ENCODE assay signal across 22 mouse cellular contexts in genomic region chr3:94814063-94814462, GRCm38 (mm10). TPM values are rescaled to one million over a fixed set of nuclear protein-coding genes. Genes with fewer than 3 reads are reported as not detected.
DNase-seq lines count a peak whose midpoint lies in the region; ATAC-seq and TF ChIP-seq lines count a peak whose summit lies in the region.
"Had no signal": no experiment of that assay in that cellular context is flagged by ENCODE, and none has a peak within 500 bp of the region (broad histone marks: within the 10 kb centered on the region; RNA-seq: fewer than 3 reads in every experiment).

No protein-coding gene starts in this region.

- WGBS in intestine, embryonic 15.5 days, result 66% methylated on average over 4 of the region's 4 CpGs
- 63% methylated on average over 4 of the region's 4 CpGs for WGBS in intestine, postnatal 0 days

- no peaks in the 10 kb centered on the region for H3K9me3 ChIP-seq in intestine, embryonic 15.5 days
- H3K9me3 ChIP-seq in intestine, postnatal 0 days (ENCODE audit: control insufficient read depth), result no peaks in the 10 kb centered on the region
- H3K9me3 ChIP-seq: embryonic facial prominence, embryonic 10.5 days; embryonic facial prominence, embryonic 12.5 days; forebrain, embryonic 10.5 days; forebrain, embryonic 12.5 days; G1E had no signal

- no peaks in the 10 kb centered on the region for H3K36me3 ChIP-seq in intestine, embryonic 15.5 days
- H3K36me3 ChIP-seq in intestine, postnatal 0 days (ENCODE audit: control insufficient read depth, insufficient read depth), result no peaks in the 10 kb centered on the region
- H3K36me3 ChIP-seq: embryonic facial prominence, embryonic 10.5 days; embryonic facial prominence, embryonic 12.5 days; forebrain, embryonic 10.5 days; forebrain, embryonic 12.5 days; G1E had no signal

- DNase-seq in MN1 (ENCODE audit: low spot score), result peak; percentile 21
- no peak for DNase-seq in ovary, postnatal 10 days (ENCODE audit: low spot score)
- no peak for DNase-seq in kidney, adult 8-10 months
- DNase-seq: B cell, adult 2 months; cerebellum, adult 11 months; cerebellum, adult 18-20 months; cerebellum, adult 8-10 months; cerebellum, adult 9-11 months; cerebellum, postnatal 14 days had no signal

- H3K4me2 ChIP-seq in intestine, embryonic 15.5 days (replicated peaks), result no peak overlapping the region
- no peak overlapping the region for H3K4me2 ChIP-seq in intestine, postnatal 0 days (replicated peaks; ENCODE audit: low read depth)
- H3K4me2 ChIP-seq: embryonic facial prominence, embryonic 12.5 days; forebrain, embryonic 12.5 days had no signal

- no peak overlapping the region for H3K4me3 ChIP-seq in intestine, embryonic 15.5 days (replicated peaks)
- no peak overlapping the region for H3K4me3 ChIP-seq in intestine, postnatal 0 days (ENCODE audit: low read depth, low read length)
- H3K4me3 ChIP-seq: embryonic facial prominence, embryonic 10.5 days; embryonic facial prominence, embryonic 12.5 days; erythroblast, embryonic 14.5 days; forebrain, embryonic 10.5 days; forebrain, embryonic 12.5 days had no signal

- 0 out of 2 replicates have a peak, but pooled peaks cover 3% of the 10 kb centered on the region for H3K4me1 ChIP-seq in intestine, embryonic 15.5 days (replicated peaks)
- H3K4me1 ChIP-seq in intestine, postnatal 0 days (replicated peaks; ENCODE audit: control insufficient read depth, insufficient read depth, low read length), result no peaks in the 10 kb centered on the region
- H3K4me1 ChIP-seq: embryonic facial prominence, embryonic 12.5 days; forebrain, embryonic 10.5 days; forebrain, embryonic 12.5 days had no signal

- H3K9ac ChIP-seq in intestine, embryonic 15.5 days, result no peak overlapping the region
- H3K9ac ChIP-seq in intestine, postnatal 0 days (ENCODE audit: low read depth, low read length), result no peak overlapping the region
- H3K9ac ChIP-seq: embryonic facial prominence, embryonic 12.5 days; forebrain, embryonic 12.5 days had no signal

- TF ChIP-seq CTCF in intestine, postnatal 0 days (IDR thresholded peaks at IDR 0.05; ENCODE audit: low read depth), result no peak

- H3K27me3 ChIP-seq in intestine, embryonic 15.5 days (replicated peaks), result no peaks in the 10 kb centered on the region
- H3K27me3 ChIP-seq in intestine, postnatal 0 days (replicated peaks; ENCODE audit: control insufficient read depth, insufficient read depth, low read length), result no peaks in the 10 kb centered on the region
- H3K27me3 ChIP-seq: CH12.LX; embryonic facial prominence, embryonic 12.5 days; forebrain, embryonic 12.5 days had no signal

- peak; percentile 65; the same call in 1 of the 2 replicates for ATAC-seq in intestine, embryonic 15.5 days
- ATAC-seq in intestine, postnatal 0 days, result no peak
- ATAC-seq in granulocyte monocyte progenitor cell, adult 5-6 weeks (replicated peaks; ENCODE audit: poor library complexity, severe bottlenecking), result peak; percentile 17; the same call in 1 of the 2 replicates
- ATAC-seq: CD4-positive, CD25-positive, alpha-beta regulatory T cell, adult 4 months; forebrain, embryonic 14.5 days; forebrain, embryonic 16.5 days had no signal

- H3K27ac ChIP-seq in intestine, embryonic 15.5 days, result no peak overlapping the region
- no peak overlapping the region for H3K27ac ChIP-seq in intestine, postnatal 0 days (ENCODE audit: low read depth, low read length)
- H3K27ac ChIP-seq: embryonic facial prominence, embryonic 10.5 days; embryonic facial prominence, embryonic 12.5 days; forebrain, embryonic 10.5 days; forebrain, embryonic 12.5 days had no signal

RNA-seq across cellular contexts. Expression of gene Pogz, which starts 23.3 kb away (rescaled TPM):
- polyA plus RNA-seq in intestine, embryonic 15.5 days (2015; fragmentation: Nextera tagmentation; extraction: Ambion mirVana), result 11.6 and 12.2 TPM in 2 replicates
- polyA plus RNA-seq in intestine, postnatal 0 days (2015; fragmentation: Nextera tagmentation; extraction: Ambion mirVana), result 4.8 and 5.8 TPM in 2 replicates
- total RNA-seq in granulocyte monocyte progenitor cell, adult 5-6 weeks (2014; fragmentation: Nextera tagmentation), result 31.7 and 38.0 TPM in 2 replicates
- 13.0 and 20.9 TPM in 2 replicates for total RNA-seq in granulocyte monocyte progenitor cell, adult 5-6 weeks (2017)

RNA-seq across cellular contexts. Expression of gene Cgn, which starts 27.8 kb away (rescaled TPM):
- polyA plus RNA-seq in intestine, embryonic 15.5 days (2015; fragmentation: Nextera tagmentation; extraction: Ambion mirVana), result 61.7 and 71.9 TPM in 2 replicates
- polyA plus RNA-seq in intestine, postnatal 0 days (2015; fragmentation: Nextera tagmentation; extraction: Ambion mirVana), result 42.1 and 48.3 TPM in 2 replicates
- 0.17 TPM in 1 of 2 replicates, not detected in the other for total RNA-seq in granulocyte monocyte progenitor cell, adult 5-6 weeks (2014; fragmentation: Nextera tagmentation)
- total RNA-seq in granulocyte monocyte progenitor cell, adult 5-6 weeks (2017), result not detected in 2 replicates
